Mouse (Mus musculus) layer of hippocampus, adult 2 months (tissue): ENCODE results near the gene C2cd2l. TPM values are rescaled to one million over a fixed set of nuclear protein-coding genes. Genes with fewer than 3 reads are reported as not detected.
A peak's percentile ranks its signal among the peaks of the same experiment; 100 is the strongest.

Source experiments
- DNase-seq, 2 experiments: peaks; one replicate each; pipeline ENCODE4 v3.0.0; 2022; ENCODE audit warnings: low spot score in 2 of 2
- H3K27ac ChIP-seq: fragments of 200-600 bp; 2 replicates; pipeline ENCODE4 v1.8.1; 2022
- H3K4me3 ChIP-seq: fragments of 200-600 bp; 2 replicates; pipeline ENCODE4 v1.8.1; 2022; ENCODE audit warnings: mild to moderate bottlenecking
- CTCF ChIP-seq: fragments of 200-600 bp; conservative IDR thresholded peaks from 2 replicates; pipeline ENCODE4 v1.8.1; 2022; ENCODE audit warnings: antibody characterized with exemption, mild to moderate bottlenecking, moderate library complexity
- microRNA-seq, 2 experiments: library from miRNA; unstranded; fragments of <30 nt; microRNA quantifications; one replicate each; pipeline ENCODE4 v1.2.0; 2021
- total RNA-seq, 2 experiments: library from RNA; stranded (reverse); gene quantifications; 2 replicates each; pipeline ENCODE4 v1.2.3; 2021

Gene C2cd2l
- total RNA-seq, 2 experiments from 2014 or later, result 186 to 206 TPM

GRCm38 (mm10) chr9:44266478-44267226 lies 53.4 kb downstream of the C2cd2l start:
- Histone ChIP-seq H3K4me3 (no peak overlapping the region), H3K27ac (peak overlapping the region; percentile 96)
- TF ChIP-seq CTCF, result no peak
- DNase-seq, result no peak

- TF ChIP-seq CTCF, result no peak
- H3K4me3 ChIP-seq, result no peak overlapping the region
- no peak overlapping the region for H3K27ac ChIP-seq
- DNase-seq, result no peak
These were observed 58.7 kb downstream of the C2cd2l start for GRCm38 (mm10) chr9:44261388-44261787.

Small RNA genes lying within 50 kb of the gene (microRNA-seq; reads per million reads assigned to microRNA genes)
- gene Gm44335, result 0 to 0.18 reads per million in 2 experiments

Other genes starting within 250 kb of the C2cd2l start
- 1 to 10 TPM in 1 of 2 experiments, not detected in 1; 1.3 TPM for gene Mfrp, start 218.6 kb downstream of the C2cd2l start, total RNA-seq
- 10 to 100 TPM; 12.3 to 14.4 TPM for gene C1qtnf5, start 213.0 kb downstream of the C2cd2l start, total RNA-seq
- under 1 TPM; 0.27 to 0.38 TPM for gene Gm49380, start 206.8 kb downstream of the C2cd2l start, total RNA-seq
- 10 to 100 TPM; 29.2 to 30.7 TPM for gene Rnf26, start 206.8 kb downstream of the C2cd2l start, total RNA-seq
- gene Mcam, start 185.8 kb downstream of the C2cd2l start, total RNA-seq, result 10 to 100 TPM; 10.1 to 15.9 TPM
- 10 to 100 TPM; 61.7 to 66.5 TPM for gene Cbl, start 86.2 kb downstream of the C2cd2l start, total RNA-seq
- gene Ccdc153, start 79.6 kb downstream of the C2cd2l start, total RNA-seq, result 1 to 10 TPM; 3.6 to 4.1 TPM
- 1 to 10 TPM; 1.1 to 1.5 TPM for gene Pdzd3, start 68.8 kb downstream of the C2cd2l start, total RNA-seq
- gene Nlrx1, start 51.7 kb downstream of the C2cd2l start, total RNA-seq, result 10 to 100 TPM; 11.6 to 13.9 TPM
- gene Abcg4, start 31.7 kb downstream of the C2cd2l start, total RNA-seq, result 10 to 100 TPM; 67.9 to 71.4 TPM
- 10 to 100 TPM; 26.0 to 36.9 TPM for gene Hinfp, start 14.6 kb downstream of the C2cd2l start, total RNA-seq
- gene Dpagt1, start 5.7 kb upstream of the C2cd2l start, total RNA-seq, result 10 to 100 TPM; 14.5 to 15.3 TPM
- 10 to 100 TPM; 42.5 to 44.2 TPM for gene H2afx, start 14.4 kb upstream of the C2cd2l start, total RNA-seq
- gene Hmbs, start 23.9 kb upstream of the C2cd2l start, total RNA-seq, result 10 to 100 TPM; 21.9 to 22.1 TPM
- gene Vps11, start 41.4 kb upstream of the C2cd2l start, total RNA-seq, result 10 to 100 TPM; 54.7 to 55.7 TPM
- 100 to 1,000 TPM; 113 to 127 TPM for gene Hyou1, start 59.2 kb upstream of the C2cd2l start, total RNA-seq
- gene Slc37a4, start 76.6 kb upstream of the C2cd2l start, total RNA-seq, result 10 to 100 TPM; 29.5 to 30.2 TPM
- gene Rps25, start 86.9 kb upstream of the C2cd2l start, total RNA-seq, result 100 to 1,000 TPM; 710 to 726 TPM
- 10 to 100 TPM; 63.9 to 75.2 TPM for gene Trappc4, start 87.3 kb upstream of the C2cd2l start, total RNA-seq
- 10 to 100 TPM; 21.5 to 25.7 TPM for gene Ccdc84, start 98.3 kb upstream of the C2cd2l start, total RNA-seq
- not detected for gene Foxr1, start 120.9 kb upstream of the C2cd2l start, total RNA-seq
- gene Upk2, start 134.7 kb upstream of the C2cd2l start, total RNA-seq, result not detected
- gene Bcl9l, start 162.5 kb upstream of the C2cd2l start, total RNA-seq, result 10 to 100 TPM; 68.4 to 76.9 TPM
- gene Cxcr5, start 241.6 kb upstream of the C2cd2l start, total RNA-seq, result not detected